ENCODE assay signal across 24 mouse cellular contexts in genomic region chr17:8223225-8223624, GRCm38 (mm10). TPM values are rescaled to one million over a fixed set of nuclear protein-coding genes. Genes with fewer than 3 reads are reported as not detected.
"Had no signal": no experiment of that assay in that cellular context is flagged by ENCODE, and none has a peak within 500 bp of the region (broad histone marks: within the 10 kb centered on the region; RNA-seq: fewer than 3 reads in every experiment).

No protein-coding gene starts in this region.

- H3K4me1 ChIP-seq: intestine, embryonic 15.5 days; kidney, embryonic 15.5 days; limb, embryonic 12.5 days; limb, embryonic 15.5 days; lung, embryonic 15.5 days; midbrain, embryonic 12.5 days; neural tube, embryonic 13.5 days had no signal

- H3K4me2 ChIP-seq: intestine, embryonic 15.5 days; kidney, embryonic 15.5 days; limb, embryonic 12.5 days; limb, embryonic 15.5 days; liver, embryonic 11.5 days; lung, embryonic 15.5 days; midbrain, embryonic 12.5 days; neural tube, embryonic 13.5 days had no signal

- ATAC-seq: intestine, embryonic 15.5 days; liver, postnatal 0 days; midbrain, embryonic 16.5 days had no signal

- H3K27ac ChIP-seq: intestine, embryonic 15.5 days; kidney, embryonic 15.5 days; left cerebral cortex, adult 2 months; limb, embryonic 12.5 days; limb, embryonic 15.5 days; liver, embryonic 14.5 days; lung, embryonic 15.5 days; midbrain, embryonic 12.5 days; neural tube, embryonic 13.5 days had no signal

- H3K4me3 ChIP-seq: intestine, embryonic 15.5 days; kidney, embryonic 15.5 days; left cerebral cortex, adult 2 months; limb, embryonic 12.5 days; limb, embryonic 15.5 days; lung, embryonic 15.5 days; midbrain, embryonic 12.5 days; myocyte; neural tube, embryonic 13.5 days had no signal

- H3K36me3 ChIP-seq: intestine, embryonic 15.5 days; kidney, embryonic 15.5 days; limb, embryonic 12.5 days; limb, embryonic 15.5 days; lung, embryonic 15.5 days; midbrain, embryonic 12.5 days; neural tube, embryonic 13.5 days had no signal

- DNase-seq: kidney, adult 11 months; kidney, adult 8-10 months; kidney, postnatal 10 days; kidney, postnatal 36 days; layer of hippocampus, postnatal 36 days; left cerebral cortex, postnatal 4 days; liver, postnatal 0 days; lung, postnatal 14 days; thymus, postnatal 25 days had no signal

- H3K27me3 ChIP-seq: intestine, embryonic 15.5 days; kidney, embryonic 15.5 days; limb, embryonic 12.5 days; lung, embryonic 15.5 days; midbrain, embryonic 12.5 days; neural tube, embryonic 13.5 days had no signal

- H3K9me3 ChIP-seq: intestine, embryonic 15.5 days; kidney, embryonic 15.5 days; limb, embryonic 12.5 days; limb, embryonic 15.5 days; lung, embryonic 15.5 days; midbrain, embryonic 12.5 days; neural tube, embryonic 13.5 days had no signal

- H3K9ac ChIP-seq: intestine, embryonic 15.5 days; kidney, embryonic 15.5 days; limb, embryonic 12.5 days; limb, embryonic 15.5 days; liver, embryonic 14.5 days; liver, postnatal 0 days; lung, embryonic 15.5 days; midbrain, embryonic 12.5 days; neural tube, embryonic 13.5 days had no signal

RNA-seq across cellular contexts. Expression of gene Ccr6, which starts 12.6 kb away (rescaled TPM):
- total RNA-seq: layer of hippocampus, postnatal 36 days; left cerebral cortex, adult 2 months; left cerebral cortex, postnatal 10 days; left cerebral cortex, postnatal 4 days; megakaryocyte progenitor cell, adult 5-6 weeks; megakaryocyte-erythroid progenitor cell, adult 5-6 weeks had no signal
- polyA plus RNA-seq: kidney, embryonic 15.5 days; limb, embryonic 12.5 days; limb, embryonic 15.5 days; liver, embryonic 11.5 days; lung, embryonic 15.5 days; midbrain, embryonic 12.5 days; midbrain, embryonic 16.5 days; myocyte; neural tube, embryonic 13.5 days had no signal
